Mouse (Mus musculus): Measurements from ENCODE around the gene Apobec2.
"Not testable (repeated sequence)": the region's sequence is repeated elsewhere in the genome, so short reads cannot be mapped to it uniquely, and the experiment has no call there.

Gene Apobec2

GRCm38 (mm10) chr17:48432158-48432980, at the start of gene Apobec2:
Gene Apobec2, minus strand, starts transcription at chr17:48432930.
- DNase-seq (ENCODE audit: low spot score), result no peak

- no peak for DNase-seq (ENCODE audit: low spot score)
These were observed 47.2 kb upstream of the Apobec2 start for GRCm38 (mm10) chr17:48479952-48480351.

GRCm38 (mm10) chr17:48475444-48475843, 42.7 kb upstream of the Apobec2 start:
- no peak for DNase-seq (ENCODE audit: low spot score)

- DNase-seq (ENCODE audit: low spot score), result not testable (repeated sequence)
These were observed 41.6 kb upstream of the Apobec2 start for GRCm38 (mm10) chr17:48474282-48474681.

- DNase-seq (ENCODE audit: low spot score), result peak; percentile 82
These were observed 34.9 kb upstream of the Apobec2 start for GRCm38 (mm10) chr17:48467395-48468231.

- no peak for DNase-seq (ENCODE audit: low spot score)
These were observed 34.2 kb upstream of the Apobec2 start for GRCm38 (mm10) chr17:48466769-48467394.

GRCm38 (mm10) chr17:48463391-48463790, 30.7 kb upstream of the Apobec2 start:
- DNase-seq (ENCODE audit: low spot score), result no peak

GRCm38 (mm10) chr17:48462096-48462495, 29.4 kb upstream of the Apobec2 start:
- DNase-seq (ENCODE audit: low spot score), result no peak

GRCm38 (mm10) chr17:48457971-48458653, 25.4 kb upstream of the Apobec2 start:
- no peak for DNase-seq (ENCODE audit: low spot score)

GRCm38 (mm10) chr17:48455955-48456354, 23.2 kb upstream of the Apobec2 start:
- DNase-seq (ENCODE audit: low spot score), result no peak

- DNase-seq (ENCODE audit: low spot score), result no peak
These were observed 22.0 kb upstream of the Apobec2 start, which contains the start of gene Unc5cl for GRCm38 (mm10) chr17:48454688-48455087. Gene Unc5cl, plus strand, starts transcription at chr17:48454901.

GRCm38 (mm10) chr17:48454190-48454589, 21.5 kb upstream of the Apobec2 start:
- no peak for DNase-seq (ENCODE audit: low spot score)

- DNase-seq (ENCODE audit: low spot score), result no peak
These were observed 20.8 kb upstream of the Apobec2 start for GRCm38 (mm10) chr17:48453489-48453888.

- no peak for DNase-seq (ENCODE audit: low spot score)
These were observed 19.2 kb upstream of the Apobec2 start for GRCm38 (mm10) chr17:48451753-48452444.

GRCm38 (mm10) chr17:48451353-48451675, 18.6 kb upstream of the Apobec2 start, which contains the start of gene Tspo2:
Gene Tspo2, minus strand, starts transcription at chr17:48451522.
- no peak for DNase-seq (ENCODE audit: low spot score)

- no peak for DNase-seq (ENCODE audit: low spot score)
These were observed 18.1 kb upstream of the Apobec2 start for GRCm38 (mm10) chr17:48450666-48451352.

- no peak for DNase-seq (ENCODE audit: low spot score)
These were observed 14.9 kb upstream of the Apobec2 start for GRCm38 (mm10) chr17:48447675-48448074.

GRCm38 (mm10) chr17:48443542-48444145, 10.9 kb upstream of the Apobec2 start:
- DNase-seq (ENCODE audit: low spot score), result no peak

- no peak for DNase-seq (ENCODE audit: low spot score)
These were observed 10.2 kb upstream of the Apobec2 start for GRCm38 (mm10) chr17:48442745-48443457.

Data from urinary bladder, postnatal 14 days (tissue).